Mouse (Mus musculus) gastrocnemius, postnatal 4 days (tissue): Measurements from ENCODE around the gene BC029722. TPM values are rescaled to one million over a fixed set of nuclear protein-coding genes. Genes with fewer than 3 reads are reported as not detected.

Source experiments
- DNase-seq, 2 experiments: peaks; one replicate each; pipeline ENCODE4 v3.0.0; 2021 to 2022; ENCODE audit warnings: low spot score in 2 of 2, mixed read lengths in 2 of 2
- total RNA-seq, 2 experiments: library from RNA; stranded (reverse); gene quantifications; 2 replicates each; pipeline ENCODE4 v1.2.3; 2021

The BC029722 gene
- total RNA-seq, 2 experiments from 2014 or later: 11.4 to 13.5 TPM

- DNase-seq: no peak
Measured at GRCm38 (mm10) chr2:155784534-155784933, 34.7 kb downstream of the BC029722 start.

DNA sequence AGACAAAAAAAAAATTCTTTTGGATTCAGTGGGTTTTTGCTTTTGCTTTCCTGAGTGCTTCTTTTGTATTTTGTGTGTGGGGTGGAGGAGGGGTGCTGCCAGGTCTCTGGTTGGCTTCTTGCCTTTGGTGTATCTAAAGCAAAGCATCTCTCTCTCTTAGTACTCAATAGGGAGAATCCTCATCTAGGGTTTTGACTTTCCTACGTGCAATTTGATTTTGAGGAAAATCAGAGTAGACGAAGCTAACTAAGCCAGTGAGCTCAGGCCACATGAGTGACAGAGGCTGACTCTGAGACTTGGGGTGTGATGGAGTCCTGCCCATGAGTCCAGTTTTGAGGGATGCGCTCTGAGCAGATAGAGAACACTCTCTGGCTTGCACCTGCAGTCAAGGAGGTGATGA, 39.7 kb downstream of the BC029722 start:
- DNase-seq: no peak

- no peak for DNase-seq
Measured at GRCm38 (mm10) chr2:155779066-155779465, 40.2 kb downstream of the BC029722 start.

GRCm38 (mm10) chr2:155778004-155778403, 41.2 kb downstream of the BC029722 start:
- no peak for DNase-seq

DNA sequence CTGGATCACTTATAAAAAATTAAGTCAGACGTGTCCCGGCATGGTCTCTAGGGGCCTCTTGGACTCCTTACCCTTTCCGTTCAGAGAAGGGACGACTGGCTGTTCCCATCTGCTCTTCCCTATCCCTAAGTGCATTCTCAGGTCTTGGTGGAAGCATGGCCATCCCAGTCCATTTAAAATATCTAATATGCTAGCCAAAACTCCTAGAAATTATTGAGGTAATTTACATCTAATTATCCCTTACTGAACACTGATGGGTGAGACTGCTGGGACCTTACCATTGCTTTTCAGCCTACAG, 41.6 kb downstream of the BC029722 start:
- DNase-seq: no peak

DNA sequence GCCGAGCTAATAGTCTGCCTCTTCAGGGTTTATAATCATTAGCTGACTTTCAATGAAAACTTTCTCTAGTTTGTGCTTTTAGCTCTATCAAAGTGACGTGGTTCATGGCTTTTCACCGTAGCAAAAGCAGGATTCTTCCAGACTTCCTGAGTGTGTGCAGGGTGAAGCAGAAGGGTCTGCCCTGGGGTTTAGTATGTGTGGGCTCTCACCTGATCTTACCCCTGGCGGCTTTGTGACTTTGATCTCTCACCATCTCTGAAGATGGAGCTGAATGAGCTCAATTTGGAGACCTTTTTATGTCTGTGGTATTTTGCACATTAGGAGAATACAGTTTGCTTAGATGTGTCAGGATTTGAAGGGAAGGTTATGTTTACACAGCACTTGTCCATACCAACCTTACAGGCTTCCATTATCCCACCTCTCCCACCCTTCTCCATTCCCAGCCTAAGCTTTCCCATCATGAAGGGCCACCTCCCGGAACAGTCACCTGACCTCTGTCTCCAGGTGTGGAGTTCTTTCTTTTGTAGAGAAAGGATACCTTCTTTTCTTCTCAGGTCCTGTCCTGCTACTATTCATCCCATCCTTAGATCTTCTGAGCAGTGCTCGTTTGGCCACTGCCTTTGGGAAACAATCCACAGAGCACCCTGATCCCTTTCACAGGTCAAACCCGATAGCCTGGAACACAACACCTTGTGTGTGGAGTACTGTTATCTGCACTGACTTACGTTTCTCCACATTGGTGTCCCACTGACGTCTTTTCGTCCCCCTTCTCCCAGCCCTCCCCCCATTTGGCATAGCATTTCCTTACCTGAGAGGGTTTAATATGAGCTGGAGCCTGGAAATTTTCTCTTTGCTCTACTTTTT, 42.2 kb downstream of the BC029722 start:
- no peak for DNase-seq

DNA sequence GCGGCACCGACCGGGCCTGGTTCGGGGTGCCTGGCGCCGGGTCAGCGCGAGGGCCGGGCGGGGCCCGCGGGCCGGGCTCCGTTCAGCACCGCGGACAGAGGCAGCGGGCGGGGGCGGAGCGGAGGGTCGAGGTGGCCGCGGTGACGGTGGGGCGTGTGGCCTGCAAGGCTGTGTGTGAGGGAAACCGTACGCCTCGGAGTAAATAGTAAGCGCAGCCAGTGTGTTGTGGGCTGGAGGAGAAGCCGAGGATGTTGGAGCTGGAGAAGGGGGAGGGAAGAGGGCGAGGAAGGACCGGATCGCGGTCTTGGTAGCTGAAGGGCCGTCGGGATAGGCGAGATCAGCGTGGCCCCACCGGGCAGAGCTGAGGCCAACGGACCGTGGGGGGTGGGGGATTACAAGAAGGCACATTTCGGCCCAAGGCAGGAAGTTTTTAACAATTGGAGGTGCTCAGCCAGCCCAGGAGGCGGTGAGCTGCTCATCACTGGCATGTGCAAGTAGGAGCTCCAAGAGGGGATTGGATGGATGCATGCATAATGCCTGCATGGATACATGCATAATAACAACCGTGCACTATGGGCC, 43.5 kb downstream of the BC029722 start:
- DNase-seq: peak; percentile 58 to 74

DNA sequence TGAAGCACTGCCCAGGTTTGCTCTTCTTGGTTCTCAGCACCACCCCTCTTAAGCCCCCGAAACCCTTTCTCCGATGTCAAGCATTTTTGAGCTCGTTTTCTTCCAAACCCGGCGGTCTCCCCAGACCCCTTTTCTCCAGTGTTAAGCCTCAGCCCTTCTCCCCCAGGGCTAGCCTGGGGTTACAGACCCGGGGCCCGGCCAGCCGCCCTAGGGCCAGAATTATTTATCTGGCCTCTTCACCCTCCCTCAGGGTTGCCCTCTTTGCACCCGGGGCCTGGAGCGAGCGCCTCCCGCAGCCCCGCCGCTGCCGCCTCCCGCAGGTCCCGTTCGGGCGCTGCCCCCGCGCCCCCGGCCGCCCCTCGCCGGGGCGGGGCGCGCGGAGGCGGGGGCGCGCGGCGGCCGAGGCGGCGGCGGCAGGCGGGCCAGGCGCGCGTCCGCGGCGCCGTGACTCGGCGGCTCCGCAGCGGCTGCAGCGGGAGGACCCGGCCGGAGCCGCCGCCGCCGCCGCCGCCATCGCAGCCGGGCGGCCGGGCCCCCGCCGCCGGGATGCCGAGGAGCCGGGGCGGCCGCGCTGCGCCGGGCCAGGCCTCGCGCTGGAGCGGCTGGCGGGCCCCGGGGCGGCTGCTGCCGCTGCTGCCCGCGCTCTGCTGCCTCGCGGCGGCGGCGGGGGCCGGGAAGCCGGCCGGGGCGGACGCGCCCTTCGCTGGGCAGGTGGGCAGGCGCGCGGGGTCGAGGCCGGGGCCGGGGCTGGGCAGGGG, 44.1 kb downstream of the BC029722 start, which contains the start of gene Mmp24:
Gene Mmp24 (plus strand): TSS at position 416 of the 758 bp plus-strand sequence.
- no peak for DNase-seq

GRCm38 (mm10) chr2:155774261-155774926, 44.8 kb downstream of the BC029722 start:
- no peak for DNase-seq

- DNase-seq: no peak
Measured at GRCm38 (mm10) chr2:155773664-155774063, 45.6 kb downstream of the BC029722 start.

Other genes with a start within 250 kb of the BC029722 start
- gene Gss, start 226.6 kb downstream of the BC029722 start, total RNA-seq: 10 to 100 TPM; 12.4 to 14.2 TPM
- gene Myh7b, start 208.2 kb downstream of the BC029722 start, total RNA-seq: 10 to 100 TPM in 1 of 2 experiments, 1 to 10 TPM in 1; 8.8 to 11.1 TPM
- 100 to 1,000 TPM; 104 to 109 TPM for gene Trpc4ap, start 127.0 kb downstream of the BC029722 start, total RNA-seq
- gene Edem2, start 90.0 kb downstream of the BC029722 start, total RNA-seq: 10 to 100 TPM; 12.4 to 13.3 TPM
- gene Gm17581, start 83.6 kb downstream of the BC029722 start, total RNA-seq: not detected
- gene Procr, start 68.3 kb downstream of the BC029722 start, total RNA-seq: 10 to 100 TPM; 14.2 to 14.9 TPM
- under 1 TPM; 0.05 TPM for gene Mmp24, start 44.1 kb downstream of the BC029722 start, total RNA-seq
- 10 to 100 TPM; 74.9 to 79.4 TPM for gene Eif6, start 7.5 kb upstream of the BC029722 start, total RNA-seq
- not detected for gene Fam83c, start 15.4 kb upstream of the BC029722 start, total RNA-seq
- gene Uqcc1, start 110.9 kb upstream of the BC029722 start, total RNA-seq: 10 to 100 TPM; 75.1 to 80.2 TPM
- gene Gm15557, start 121.3 kb upstream of the BC029722 start, total RNA-seq: not detected
- gene Gdf5, start 125.9 kb upstream of the BC029722 start, total RNA-seq: under 1 TPM; 0.10 to 0.15 TPM
- gene Cep250, start 137.0 kb upstream of the BC029722 start, total RNA-seq: 10 to 100 TPM; 19.0 to 22.7 TPM
- gene 6430550D23Rik, start 188.6 kb upstream of the BC029722 start, total RNA-seq: under 1 TPM; 0.23 to 0.59 TPM
- 10 to 100 TPM; 92.9 to 98.5 TPM for gene Ergic3, start 188.6 kb upstream of the BC029722 start, total RNA-seq
- gene Fer1l4, start 233.5 kb upstream of the BC029722 start, total RNA-seq: not detected
- gene Spag4, start 245.7 kb upstream of the BC029722 start, total RNA-seq: 1 to 10 TPM in 1 of 2 experiments, under 1 TPM in 1; 0.49 to 1.1 TPM